Mouse (Mus musculus) neutrophil, adult 5-6 weeks (primary cell): ENCODE data around the gene Mkrn2os. TPM values are rescaled to one million over a fixed set of nuclear protein-coding genes. Genes with fewer than 3 reads are reported as not detected.
A peak's percentile ranks its signal among the peaks of the same experiment; 100 is the strongest.

Experiments
- ATAC-seq: fragments of 151-379, 151-347 bp; 2 replicates; pipeline ENCODE4 v1.8.0; 2017; ENCODE audit warnings: mild to moderate bottlenecking, moderate TSS enrichment; ENCODE audit not compliant: insufficient number of reproducible peaks, poor library complexity, low FRiP score, severe bottlenecking; ENCODE audit errors: extremely low read depth
- total RNA-seq: library from RNA; stranded (forward); fragments of 200-1000 nt; gene quantifications from 2 replicates; pipeline ENCODE4 v1.2.3, GENCODE M21; 2017

Gene Mkrn2os
- total RNA-seq, 1 experiment from 2014 or later = not detected

DNA sequence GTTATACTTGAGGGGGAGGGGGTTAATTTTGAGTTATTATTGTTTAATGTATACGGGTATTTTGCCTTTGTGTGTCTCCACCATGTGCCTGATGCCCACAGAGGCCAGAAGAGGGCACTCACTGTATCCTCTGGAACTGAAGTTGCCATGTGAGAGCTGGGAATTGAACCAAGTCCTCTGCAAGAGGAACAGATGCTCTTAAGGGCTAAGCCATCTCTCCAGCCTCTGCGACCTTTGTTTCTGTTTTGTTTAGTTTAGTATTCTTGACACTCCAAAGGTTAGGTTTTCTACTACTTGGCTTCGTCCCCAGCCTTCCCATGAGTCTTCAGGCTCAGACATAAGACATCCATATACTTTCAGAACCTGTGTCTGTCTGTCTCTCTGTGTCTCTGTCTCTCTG is 8.2 kb downstream of the Mkrn2os start:
- ATAC-seq = no peak

DNA sequence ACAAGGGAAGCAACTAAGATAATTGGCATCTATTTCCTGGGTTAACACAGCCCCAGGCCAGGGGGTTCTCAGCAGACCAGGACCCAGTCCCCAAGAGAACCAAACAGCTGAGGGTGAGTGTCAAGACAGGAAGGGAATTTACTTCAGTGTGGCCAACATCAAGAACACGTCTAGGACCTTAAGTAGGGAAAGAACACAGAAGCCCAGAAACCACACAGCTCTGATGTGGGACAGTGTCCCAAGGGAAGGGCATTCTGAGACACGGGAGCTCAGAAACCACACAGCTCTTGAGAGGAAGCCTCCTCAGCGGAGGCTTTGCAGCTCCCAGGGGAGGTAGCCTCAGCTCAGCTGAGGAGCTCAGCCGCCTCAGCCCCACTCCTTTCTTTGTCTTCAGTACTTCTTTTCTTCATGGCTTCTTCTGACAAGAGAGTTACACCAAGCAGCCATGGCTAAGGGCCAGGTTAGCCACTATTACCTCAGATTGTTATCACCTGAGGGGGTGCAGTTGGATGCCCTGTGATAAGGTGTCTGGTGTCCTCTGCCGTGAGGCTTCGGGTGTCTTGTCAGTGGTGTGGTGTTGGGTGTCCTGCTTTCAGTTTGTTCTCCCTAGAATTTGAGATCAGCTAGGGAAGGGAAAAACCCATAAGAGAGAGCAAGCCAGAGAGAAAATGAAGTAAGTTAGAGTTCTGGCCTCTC is 8.8 kb downstream of the Mkrn2os start:
- ATAC-seq = peak; percentile 10; the same call in 1 of the 2 replicates

DNA sequence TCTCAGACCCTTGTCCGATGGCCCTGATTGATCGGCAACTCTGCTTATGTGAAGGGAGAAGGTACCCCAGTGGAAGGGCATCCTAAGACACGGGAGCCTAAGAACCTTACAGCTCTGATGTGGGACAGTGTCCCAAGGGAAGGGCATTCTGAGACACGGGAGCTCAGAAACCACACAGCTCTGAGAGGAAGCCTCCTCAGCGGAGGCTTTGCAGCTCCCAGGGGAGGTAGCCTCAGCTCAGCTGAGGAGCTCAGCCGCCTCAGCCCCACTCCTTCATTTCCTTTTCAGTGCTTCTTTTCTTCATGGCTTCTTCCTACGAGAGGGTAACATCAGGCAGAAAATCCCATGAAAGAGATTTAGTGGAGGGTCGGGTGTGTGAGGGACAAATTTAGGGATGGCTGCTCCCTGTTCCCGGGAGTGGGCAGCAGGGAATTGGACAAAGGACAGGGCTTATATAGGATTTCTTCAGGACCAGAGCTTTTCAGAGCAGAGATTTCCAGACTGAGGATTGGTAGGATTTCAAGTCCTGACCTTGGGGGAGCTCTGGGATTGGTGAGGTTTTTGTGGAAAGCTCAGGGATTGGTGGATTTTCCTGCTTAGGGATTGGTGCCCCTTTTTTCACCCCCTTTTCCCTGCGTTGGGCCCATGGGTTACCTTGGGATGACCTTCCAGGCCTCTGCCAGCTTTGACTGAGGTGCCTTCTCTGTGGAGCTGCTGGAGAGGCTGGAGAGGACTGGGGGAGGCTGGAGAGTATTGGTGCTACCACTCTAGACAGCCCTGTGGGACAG is 9.9 kb downstream of the Mkrn2os start:
- ATAC-seq = no peak

GRCm38 (mm10) chr6:115580810-115581209 is 11.6 kb downstream of the Mkrn2os start:
- no peak for ATAC-seq

- no peak for ATAC-seq
Observed at GRCm38 (mm10) chr6:115577941-115578340, 14.4 kb downstream of the Mkrn2os start.

DNA sequence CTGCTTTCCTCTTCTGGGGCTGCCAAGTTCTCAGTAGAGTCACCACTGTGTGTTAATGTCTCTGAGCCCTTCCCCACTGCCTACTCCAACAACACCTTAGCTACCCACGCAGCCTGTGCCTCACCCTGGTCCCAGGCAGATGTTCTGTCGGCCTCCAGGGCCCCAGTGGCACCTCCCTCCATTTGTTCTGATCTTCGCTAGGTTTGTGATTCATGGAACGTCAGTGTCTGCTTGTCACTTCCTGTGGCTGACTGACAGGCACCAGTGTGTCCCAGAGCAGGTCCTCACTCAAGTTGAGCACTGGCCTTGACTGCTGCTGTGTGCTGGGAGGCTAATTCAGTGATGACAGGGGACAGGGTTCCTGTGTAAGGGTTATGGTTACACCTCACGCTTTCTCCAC is 15.0 kb downstream of the Mkrn2os start:
- ATAC-seq = no peak

DNA sequence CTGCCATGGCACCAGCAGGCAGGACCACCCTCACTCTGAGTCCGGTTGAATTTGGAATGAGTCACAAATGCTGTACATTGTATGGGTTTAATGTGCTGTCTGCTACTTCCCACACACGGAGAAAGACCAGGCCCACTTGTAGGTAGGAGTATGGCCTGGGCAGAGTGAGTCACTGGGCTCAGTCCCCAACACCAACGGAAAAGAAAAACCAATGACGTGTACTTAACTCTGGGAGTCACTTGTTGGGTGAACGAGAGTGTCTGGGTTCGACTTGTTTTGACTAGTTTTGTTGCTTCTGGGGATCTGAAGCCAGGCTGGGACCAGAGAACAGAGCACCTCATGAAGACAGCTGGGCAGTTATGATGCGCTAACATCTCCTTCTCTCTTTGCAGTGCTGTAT is 18.2 kb downstream of the Mkrn2os start:
- ATAC-seq = no peak

DNA sequence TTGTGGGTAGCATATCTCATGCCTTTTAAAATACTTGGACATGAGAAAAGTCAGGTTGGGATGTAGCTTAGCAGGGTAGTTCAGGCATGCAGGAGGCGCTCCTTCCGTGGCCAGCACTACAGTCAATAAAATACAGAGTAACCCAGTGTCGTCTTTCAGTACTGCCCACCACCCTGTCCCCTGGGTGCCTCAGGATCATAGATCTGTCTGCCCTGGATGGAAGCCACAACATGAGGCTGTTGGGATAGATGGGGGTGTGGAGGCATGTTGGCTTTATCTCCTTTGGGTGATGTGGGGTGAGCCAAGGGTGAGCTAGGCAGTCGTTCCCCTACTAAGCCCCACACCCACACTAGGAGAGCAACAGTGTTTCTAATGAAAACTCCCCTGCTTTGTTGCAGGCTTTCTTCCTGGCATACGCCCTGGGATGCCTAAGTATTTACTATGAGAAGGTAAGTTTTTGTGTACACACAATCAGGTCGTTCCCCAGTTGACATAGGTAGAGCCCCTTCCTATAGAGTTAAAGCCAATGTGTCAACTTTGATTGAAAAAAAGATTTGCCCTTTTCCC is 26.8 kb downstream of the Mkrn2os start:
- ATAC-seq = no peak

DNA sequence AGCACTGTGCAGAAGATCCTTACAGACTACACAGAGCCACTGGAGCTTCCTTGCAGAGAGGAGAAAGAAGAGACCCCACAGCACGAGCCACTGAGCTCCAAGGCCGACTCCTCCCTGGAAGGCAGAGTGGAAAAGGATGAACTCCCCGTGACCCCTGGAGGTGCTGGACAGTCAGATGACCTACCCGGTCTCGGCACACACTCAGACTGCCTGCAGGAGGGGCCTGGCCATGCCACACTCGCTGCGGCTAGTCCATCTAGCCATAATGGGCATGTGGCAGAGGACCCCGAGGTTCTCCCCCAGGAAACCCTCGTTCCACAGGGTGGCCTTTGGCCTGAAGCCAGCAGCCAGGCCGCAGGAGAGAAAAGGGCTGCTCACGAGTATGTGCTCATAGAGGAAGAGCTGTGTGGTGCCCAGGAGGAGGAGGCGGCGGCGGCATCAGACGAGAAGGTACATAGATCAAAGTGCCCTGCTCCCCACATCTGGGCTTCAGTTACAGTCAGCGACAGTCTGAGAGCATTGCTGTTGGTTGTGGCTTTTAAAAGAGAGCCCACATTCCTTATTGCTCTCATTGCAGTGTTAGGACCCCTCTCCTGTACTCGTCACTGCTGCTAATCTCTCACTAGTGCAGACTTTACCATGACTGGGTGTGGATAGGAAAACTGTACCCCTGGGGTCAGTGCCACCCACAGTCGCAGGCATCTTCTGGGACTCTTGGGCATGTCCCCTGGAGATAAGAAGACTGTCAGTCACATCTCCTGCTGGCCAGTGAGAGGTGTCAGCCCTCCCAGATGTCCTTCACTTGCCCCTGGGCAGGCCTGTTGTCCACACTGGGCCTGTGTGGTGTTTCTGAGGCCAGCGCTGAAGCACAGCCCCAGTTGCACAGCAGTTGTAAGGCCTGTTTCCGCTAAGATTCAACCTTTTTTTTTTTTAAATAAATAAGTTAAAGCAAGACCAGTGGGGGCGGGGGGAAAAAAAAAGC is 32.4 kb downstream of the Mkrn2os start:
- ATAC-seq = no peak

- no peak for ATAC-seq
Observed at GRCm38 (mm10) chr6:115558176-115558575, 34.2 kb downstream of the Mkrn2os start.

- no peak for ATAC-seq
Observed at GRCm38 (mm10) chr6:115555485-115555884, 36.9 kb downstream of the Mkrn2os start.

GRCm38 (mm10) chr6:115546276-115546675 is 46.1 kb downstream of the Mkrn2os start:
- no peak for ATAC-seq

DNA sequence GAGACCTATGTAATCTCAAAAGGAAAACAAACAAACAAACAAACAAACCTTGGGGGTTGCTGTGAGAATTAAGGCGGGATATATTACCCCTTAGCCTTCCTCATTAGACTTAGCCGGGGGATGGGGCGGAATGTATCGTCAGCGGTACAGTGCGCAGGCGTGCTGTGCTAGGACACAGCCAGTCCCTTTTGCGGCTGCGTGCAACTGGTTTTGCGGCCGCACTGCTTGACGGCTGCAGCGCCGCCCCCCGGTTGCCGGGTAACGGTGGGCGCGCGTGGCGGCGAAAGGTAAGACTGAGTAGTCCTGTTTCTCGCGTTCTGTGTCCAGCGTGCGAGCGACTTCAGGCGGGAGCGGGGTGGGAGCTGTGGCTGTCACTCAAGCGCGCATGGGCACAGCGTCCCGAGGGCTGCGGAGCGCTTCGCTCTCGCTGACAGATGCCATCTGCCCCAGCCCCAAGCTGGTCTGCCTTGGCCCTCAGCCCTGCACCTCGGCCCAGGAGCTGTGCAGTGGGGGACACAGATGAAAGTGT is 47.9 kb downstream of the Mkrn2os start, which contains the start of gene Tsen2:
TSS of gene Tsen2 (plus strand) at position 223 of the 529 bp plus-strand sequence.
- peak; percentile 92 for ATAC-seq

DNA sequence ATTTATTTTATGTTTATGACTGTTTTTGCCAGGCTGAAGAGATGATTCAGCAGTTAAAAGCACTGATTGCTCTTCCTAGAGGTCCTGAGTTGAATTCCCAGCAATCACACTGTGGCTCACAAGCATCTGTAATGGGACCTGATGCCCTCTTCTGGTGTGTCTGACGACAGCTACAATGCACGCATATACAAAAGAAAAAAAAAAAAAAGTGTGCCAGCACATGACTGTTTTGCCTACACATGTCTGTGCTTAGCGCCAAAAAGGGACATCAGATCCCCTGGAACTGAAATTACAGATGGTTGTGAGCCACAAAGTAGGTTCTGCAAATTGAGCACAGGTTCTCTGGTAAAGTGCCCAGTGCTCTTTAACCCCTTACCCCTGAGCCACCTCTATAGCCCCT is 50.0 kb downstream of the Mkrn2os start:
- no peak for ATAC-seq

DNA sequence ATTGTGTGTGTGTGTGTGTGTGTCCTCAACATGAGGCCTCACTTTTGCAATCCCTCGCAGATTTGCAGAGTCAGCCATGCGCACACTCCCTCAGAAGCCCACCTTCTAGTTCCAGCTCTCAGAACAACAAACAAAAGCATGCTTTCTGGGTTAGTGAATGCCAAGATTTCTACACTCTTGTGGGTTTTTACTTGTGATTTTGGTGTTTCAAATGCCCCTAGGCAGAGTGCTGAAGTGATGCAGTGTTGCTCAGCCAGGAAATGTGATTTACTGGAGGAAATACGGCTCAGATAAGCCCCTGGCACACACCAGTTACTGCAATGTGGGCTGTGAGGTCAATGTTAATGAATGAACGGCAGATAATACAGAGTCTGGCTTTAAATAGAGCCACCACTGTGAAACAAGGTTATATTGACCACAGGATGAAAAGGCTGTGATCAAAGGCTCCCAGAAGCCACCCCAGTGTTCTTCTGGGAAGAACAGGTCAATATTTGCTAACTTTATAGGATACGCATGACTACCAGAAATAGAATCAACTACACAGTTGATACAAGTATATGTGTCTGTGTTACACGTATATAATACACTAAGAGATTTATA is 50.6 kb downstream of the Mkrn2os start:
- no peak for ATAC-seq

GRCm38 (mm10) chr6:115538645-115539429 is 53.5 kb downstream of the Mkrn2os start:
- peak; percentile 85 for ATAC-seq

- no peak for ATAC-seq
Observed at GRCm38 (mm10) chr6:115536169-115536568, 56.2 kb downstream of the Mkrn2os start.

DNA sequence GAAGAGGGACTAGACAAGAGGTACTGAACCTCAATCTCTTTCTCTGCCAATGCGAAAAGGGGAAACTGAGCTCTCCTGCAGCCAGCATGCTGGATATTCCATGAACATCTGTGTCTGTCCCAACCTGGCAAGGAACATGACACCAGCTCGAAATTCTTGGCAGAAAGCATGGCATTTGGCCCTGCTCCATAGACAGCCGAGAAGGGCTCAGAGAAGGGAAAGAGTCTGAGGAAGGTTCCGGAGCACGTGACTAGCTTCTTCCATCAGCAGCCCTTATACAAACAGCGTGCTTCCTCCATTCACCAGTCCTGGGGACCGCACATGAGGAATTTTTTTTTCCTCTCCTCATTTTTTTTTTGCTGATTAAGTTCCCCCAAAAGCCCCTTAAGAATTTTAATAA is 57.8 kb downstream of the Mkrn2os start:
- no peak for ATAC-seq
